Mouse (Mus musculus) myocyte (in vitro differentiated cells): ENCODE results near the gene Acaa1a.

ENCODE experiments used
- E2F4 ChIP-seq: IDR thresholded peaks from one replicate; pipeline ENCODE4 v1.6.1; 2011; ENCODE audit warnings: mild to moderate bottlenecking, control low read depth, moderate library complexity; ENCODE audit not compliant: insufficient read depth
- MAX ChIP-seq: IDR thresholded peaks from one replicate; pipeline ENCODE4 v1.6.1; 2011; ENCODE audit warnings: low read depth, mild to moderate bottlenecking, control low read depth
- MYOD1 ChIP-seq, 3 experiments: IDR thresholded peaks; one replicate each; pipeline ENCODE4 v1.6.1; 2011; ENCODE audit warnings: control low read depth in 2 of 3, low read depth in 2 of 3, mild to moderate bottlenecking in 2 of 3, moderate library complexity in 1 of 3; ENCODE audit not compliant: insufficient read length in 2 of 3, control insufficient read depth in 1 of 3
- POLR2A ChIP-seq: IDR thresholded peaks from one replicate; pipeline ENCODE4 v1.6.1; 2011; ENCODE audit warnings: low read depth, mild to moderate bottlenecking, control low read depth, moderate library complexity; ENCODE audit not compliant: insufficient read length
- POLR2AphosphoS2 ChIP-seq: IDR thresholded peaks from one replicate; pipeline ENCODE4 v1.6.1; 2011; ENCODE audit warnings: low read depth, control low read depth; ENCODE audit not compliant: insufficient read length
- SRF ChIP-seq: IDR thresholded peaks from one replicate; pipeline ENCODE4 v1.6.1; 2011; ENCODE audit warnings: low read depth; ENCODE audit not compliant: control insufficient read depth, insufficient read length
- USF1 ChIP-seq: IDR thresholded peaks from one replicate; pipeline ENCODE4 v1.6.1; 2011; ENCODE audit warnings: low read depth, mild to moderate bottlenecking, control low read depth, moderate library complexity

DNA sequence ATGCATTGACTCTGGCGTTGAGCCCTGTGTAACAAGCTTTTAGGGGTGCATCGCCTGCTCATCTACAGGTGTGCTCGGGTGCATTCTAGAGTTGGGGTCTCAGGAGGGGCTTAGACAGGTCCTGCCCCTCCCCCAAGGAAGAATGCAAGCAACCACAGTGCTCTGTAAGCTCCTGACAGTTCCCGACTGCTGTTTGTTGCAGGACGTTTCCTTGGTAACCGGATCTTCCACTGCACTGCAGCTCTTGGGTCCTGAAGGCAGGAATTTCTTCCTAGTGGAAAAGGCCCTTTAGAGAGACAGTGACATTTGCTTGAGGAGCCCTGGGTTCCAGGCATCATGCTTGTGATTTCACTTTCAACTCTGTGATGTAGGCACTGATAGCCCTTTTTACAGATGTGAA is 43.1 kb downstream of the Acaa1a start:
- TF ChIP-seq POLR2A (no peak), MAX (no peak), POLR2AphosphoS2 (no peak), MYOD1 (IDR thresholded peaks at IDR 0.05; ENCODE audit: control insufficient read depth in 1 of 3, insufficient read length in 2 of 3, low read depth in 2 of 3) (no peak), SRF (no peak), USF1 (no peak), E2F4 (no peak)
